Mouse (Mus musculus): Measurements from ENCODE around the gene Lrrc3b.

Gene Lrrc3b

DNA sequence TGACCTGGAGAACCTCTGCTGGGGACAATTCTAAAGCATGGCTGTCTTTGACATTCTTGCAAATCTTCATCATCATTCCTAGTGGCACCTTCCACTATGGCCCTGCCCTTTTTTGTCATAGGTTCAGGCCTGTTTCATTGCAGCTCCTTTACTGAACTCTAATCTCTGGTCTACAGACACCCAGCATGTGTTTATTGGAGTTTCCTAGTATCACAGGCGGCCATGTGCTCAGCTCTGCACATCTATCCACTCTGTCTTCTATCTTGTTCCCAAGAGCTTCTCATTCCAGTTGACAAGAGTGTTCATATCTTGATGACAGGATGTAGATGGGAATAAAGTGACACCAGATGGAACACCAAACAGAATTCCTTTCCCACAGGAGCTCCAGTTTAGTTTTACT is 108.6 kb downstream of the Lrrc3b start:
- DNase-seq, result no peak

DNA sequence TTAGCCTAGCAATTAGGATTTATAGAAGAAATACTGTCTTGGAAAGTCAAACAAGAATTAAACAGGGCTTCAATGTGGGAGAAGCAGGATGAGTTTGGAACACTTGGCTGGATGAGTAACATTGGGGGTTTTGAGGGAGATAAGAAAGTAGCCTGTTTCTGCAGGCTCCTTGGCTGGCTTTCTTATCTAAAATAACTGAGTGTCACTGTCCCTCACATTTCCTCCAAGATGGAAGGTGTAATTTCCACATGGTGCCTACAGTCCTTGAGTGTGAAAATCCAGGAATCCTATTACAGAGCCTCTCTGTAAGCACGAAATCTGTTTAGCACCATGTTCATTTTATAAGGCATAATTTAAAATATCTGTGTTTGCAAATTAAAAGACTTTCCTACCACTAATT is 112.9 kb downstream of the Lrrc3b start:
- no peak for DNase-seq

DNA sequence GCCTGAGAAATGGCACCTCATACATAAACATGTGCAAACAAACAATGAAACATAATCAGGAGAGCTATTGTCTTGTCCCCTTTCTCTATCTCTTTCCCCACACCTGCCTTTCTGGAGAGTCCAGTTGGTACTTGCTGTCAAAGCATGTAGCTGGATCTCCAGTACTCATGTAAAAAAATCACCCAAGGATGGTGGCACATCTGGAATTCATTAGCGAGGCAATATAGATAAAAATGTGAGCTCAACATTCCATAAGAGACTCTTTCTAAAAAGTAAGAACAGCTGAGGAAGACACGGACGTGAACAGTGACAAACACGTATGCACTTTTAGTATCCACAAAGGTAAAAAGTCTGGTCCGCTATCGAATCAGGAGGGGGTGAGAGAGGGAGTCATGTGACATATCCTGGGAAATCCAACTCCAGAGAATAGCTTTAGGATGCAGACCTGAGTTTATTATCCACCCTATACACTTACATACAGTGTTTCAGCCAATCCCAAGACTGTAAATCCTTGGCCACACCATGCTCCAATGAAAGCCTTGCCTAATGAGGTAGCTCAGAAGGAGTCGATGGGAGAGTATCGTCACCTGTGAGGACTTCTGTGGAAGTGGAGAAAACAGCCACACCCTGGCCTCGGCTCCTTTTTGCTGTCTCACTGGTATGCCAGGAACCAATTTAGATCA is 116.2 kb downstream of the Lrrc3b start:
- DNase-seq, result no peak

DNA sequence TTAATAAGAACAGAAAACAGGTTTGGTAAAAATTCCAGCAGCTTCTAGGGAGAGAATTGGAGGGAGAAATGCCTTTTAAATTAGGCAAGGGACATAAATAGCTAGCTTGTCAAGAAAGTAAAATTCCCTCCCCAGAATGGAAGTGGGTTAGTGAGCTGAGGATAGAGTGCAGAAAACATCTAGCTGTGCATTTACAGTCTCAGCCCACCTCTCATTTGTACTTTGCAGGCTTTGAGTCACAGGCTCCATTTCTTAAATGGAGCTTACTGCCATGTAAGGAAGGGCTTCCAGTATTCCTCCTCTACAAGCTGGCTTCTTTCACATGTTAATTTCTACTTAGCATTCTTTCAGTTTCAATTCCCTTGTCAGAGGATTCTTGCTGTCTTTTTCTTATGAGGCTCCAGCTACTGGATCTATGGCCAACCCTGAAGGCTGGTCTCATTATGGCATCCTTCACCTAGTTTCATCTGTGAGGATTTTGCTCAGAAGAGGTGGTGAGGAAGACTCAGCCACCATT is 119.3 kb downstream of the Lrrc3b start:
- peak; percentile 11 for DNase-seq

DNA sequence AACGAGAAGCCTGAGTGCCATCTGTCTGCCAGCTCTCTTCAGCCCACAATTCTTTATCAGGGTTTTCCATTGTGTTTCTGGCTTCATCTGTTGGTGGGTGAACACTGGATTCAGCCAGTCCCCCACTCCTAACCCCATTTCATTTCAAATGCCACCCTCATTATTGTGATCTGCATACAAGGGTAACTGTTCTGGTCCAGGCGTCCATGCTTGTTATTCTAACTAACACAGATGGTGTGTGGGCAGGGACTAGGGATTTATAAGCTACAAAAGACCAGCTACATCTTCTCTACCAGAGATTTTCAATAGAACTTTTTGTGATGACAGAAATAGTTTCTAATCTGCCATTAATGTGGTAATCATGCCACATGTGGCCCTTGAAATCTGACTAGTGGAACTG is 130.2 kb downstream of the Lrrc3b start:
- DNase-seq, result peak; percentile 10

Measured in right cerebral cortex, adult 18-20 months (tissue).